Mouse (Mus musculus): Measurements from ENCODE around the gene Ms4a8a. TPM values are rescaled to one million over a fixed set of nuclear protein-coding genes. Genes with fewer than 3 reads are reported as not detected.
"Not testable (repeated sequence)": the region's sequence is repeated elsewhere in the genome, so short reads cannot be mapped to it uniquely, and the experiment has no call there.

The Ms4a8a gene
- polyA plus RNA-seq (2015; fragmentation: Nextera tagmentation; extraction: Ambion mirVana): not detected in 2 replicates

DNA sequence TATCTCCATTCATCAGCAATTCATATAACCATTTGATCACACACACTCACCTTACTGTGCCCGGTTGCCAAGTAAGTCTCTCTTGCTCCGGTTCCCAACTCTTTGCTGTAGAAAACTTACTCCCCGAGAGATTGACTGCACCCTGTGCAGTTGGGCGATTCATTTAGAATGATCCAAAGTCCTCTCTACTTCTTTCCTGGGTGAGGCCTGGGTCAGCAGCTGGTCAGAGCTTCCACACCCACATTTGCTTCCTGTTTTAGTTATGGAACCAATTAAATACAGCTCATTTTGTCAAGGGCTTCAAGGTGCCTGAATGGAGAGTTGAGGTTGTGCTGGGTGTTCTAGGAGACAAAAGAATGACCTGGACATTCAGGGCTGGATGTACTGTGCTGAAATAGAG lies at the start of gene Ms4a8a:
Gene Ms4a8a, minus strand, starts transcription at position 169 of the 400 bp plus-strand sequence.
- H3K4me3 ChIP-seq (ENCODE audit: low read depth, low read length): no peak within 1 kb of the TSS
- no peaks in the 10 kb centered on the region for H3K36me3 ChIP-seq (ENCODE audit: control insufficient read depth, insufficient read depth, low read length)
- no peaks in the 10 kb centered on the region for H3K4me1 ChIP-seq (ENCODE audit: control insufficient read depth, insufficient read depth, low read length)
- no peak within 1 kb of the TSS for H3K4me2 ChIP-seq (ENCODE audit: low read length)
- no peak for ATAC-seq
- H3K9ac ChIP-seq (ENCODE audit: low read depth, low read length): no peak within 1 kb of the TSS
- H3K27ac ChIP-seq (ENCODE audit: low read length): no peak within 1 kb of the TSS
- H3K27me3 ChIP-seq (ENCODE audit: control insufficient read depth, insufficient read depth, low read depth, low read length): no peaks in the 10 kb centered on the region
- WGBS: 83% methylated on average over 4 of the region's 4 CpGs
- H3K9me3 ChIP-seq (replicated peaks; ENCODE audit: control insufficient read depth, low read length, poor library complexity, severe bottlenecking): no peaks in the 10 kb centered on the region

DNA sequence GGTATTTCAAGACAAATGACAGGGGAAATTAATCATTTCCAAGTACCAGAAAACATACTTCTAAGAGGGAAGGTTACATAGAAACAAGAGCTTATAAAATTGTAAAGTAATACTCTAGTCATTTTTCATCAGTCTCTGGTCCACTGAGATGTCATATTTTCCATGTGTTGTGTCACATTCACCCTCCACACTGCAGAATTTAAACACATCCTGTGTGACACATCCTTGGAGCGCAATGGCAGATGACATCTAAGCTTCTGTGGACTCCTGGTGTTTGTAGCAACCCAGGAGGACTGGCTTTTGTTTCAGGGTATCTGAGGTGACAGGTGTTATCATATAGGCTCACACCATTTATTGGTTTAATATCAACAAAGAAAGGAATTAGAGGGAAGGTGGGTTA lies 48.8 kb upstream of the Ms4a8a start:
- 0 out of 2 replicates have a peak, but pooled peaks cover 3% of the 10 kb centered on the region for H3K9me3 ChIP-seq (replicated peaks; ENCODE audit: control insufficient read depth, low read length, poor library complexity, severe bottlenecking)
- 89% methylated on average over 1 of the region's 1 CpGs for WGBS
- H3K36me3 ChIP-seq (ENCODE audit: control insufficient read depth, insufficient read depth, low read length): no peaks in the 10 kb centered on the region
- no peak overlapping the region for H3K4me3 ChIP-seq (ENCODE audit: low read depth, low read length)
- ATAC-seq: no peak
- no peaks in the 10 kb centered on the region for H3K4me1 ChIP-seq (ENCODE audit: control insufficient read depth, insufficient read depth, low read length)
- H3K4me2 ChIP-seq (ENCODE audit: low read length): no peak overlapping the region
- no peak overlapping the region for H3K27ac ChIP-seq (ENCODE audit: low read length)
- no peak overlapping the region for H3K9ac ChIP-seq (ENCODE audit: low read depth, low read length)
- no peaks in the 10 kb centered on the region for H3K27me3 ChIP-seq (ENCODE audit: control insufficient read depth, insufficient read depth, low read depth, low read length)

DNA sequence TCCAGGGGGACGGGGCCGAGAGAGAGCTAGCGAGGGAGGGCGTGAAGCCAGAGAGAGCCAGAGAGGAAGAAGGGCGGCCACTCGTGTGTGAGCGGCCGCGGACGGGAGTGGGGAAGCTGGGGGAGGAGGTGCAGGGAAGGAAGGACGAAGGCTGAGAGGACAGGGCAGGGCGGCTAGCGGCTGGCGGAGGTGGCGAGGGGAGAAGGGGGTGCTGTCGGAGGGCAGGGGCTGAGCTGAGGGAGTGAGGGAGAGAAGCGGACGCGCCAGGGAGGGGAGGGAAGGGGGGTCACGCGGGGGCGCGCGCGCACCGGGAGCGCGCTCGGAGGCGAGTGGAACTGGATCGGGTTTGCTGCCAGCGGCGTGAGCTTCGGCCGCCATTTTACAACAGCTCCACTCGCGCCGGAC lies 40.1 kb upstream of the Ms4a8a start:
- Histone ChIP-seq H3K4me2 (ENCODE audit: low read length) (peak overlapping the region; percentile 51), H3K27ac (ENCODE audit: low read length) (peak overlapping the region; percentile 28; the same call in 1 of the 2 replicates), H3K4me3 (ENCODE audit: low read depth, low read length) (peak overlapping the region; percentile 42), H3K9ac (ENCODE audit: low read depth, low read length) (peak overlapping the region; percentile 59; the same call in 1 of the 2 replicates)
- H3K36me3 ChIP-seq (ENCODE audit: control insufficient read depth, insufficient read depth, low read length); H3K27me3 ChIP-seq (ENCODE audit: control insufficient read depth, insufficient read depth, low read depth, low read length); H3K9me3 ChIP-seq (replicated peaks; ENCODE audit: control insufficient read depth, low read length, poor library complexity, severe bottlenecking); H3K4me1 ChIP-seq (ENCODE audit: control insufficient read depth, insufficient read depth, low read length): not testable (repeated sequence)
- WGBS: 3% methylated on average over 9 of the region's 38 CpGs
- peak; percentile 99 for ATAC-seq

DNA sequence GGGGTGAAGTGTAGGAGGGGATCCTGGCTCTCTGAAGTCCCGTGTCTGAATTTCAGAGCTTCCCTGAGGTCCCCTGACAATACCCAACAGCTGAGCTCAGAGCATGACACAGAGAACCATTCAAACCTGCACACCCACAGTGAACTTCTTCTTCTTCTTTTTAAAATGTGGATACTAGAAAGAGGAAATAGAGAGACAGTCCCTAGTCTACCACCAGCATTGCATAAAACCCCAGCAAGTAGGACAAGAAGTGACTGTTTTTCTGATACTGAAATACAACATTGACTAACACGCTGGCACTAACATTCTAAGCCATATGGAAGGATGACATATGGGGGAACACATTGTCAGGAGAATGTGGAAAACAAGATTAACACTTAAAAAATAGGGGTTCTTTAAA lies 38.4 kb upstream of the Ms4a8a start:
- Histone ChIP-seq H3K9ac (ENCODE audit: low read depth, low read length) (no peak overlapping the region), H3K4me2 (ENCODE audit: low read length) (no peak overlapping the region), H3K9me3 (replicated peaks; ENCODE audit: control insufficient read depth, low read length, poor library complexity, severe bottlenecking) (no peaks in the 10 kb centered on the region), H3K4me3 (ENCODE audit: low read depth, low read length) (no peak overlapping the region), H3K27ac (ENCODE audit: low read length) (no peak overlapping the region), H3K4me1 (ENCODE audit: control insufficient read depth, insufficient read depth, low read length) (no peaks in the 10 kb centered on the region), H3K27me3 (ENCODE audit: control insufficient read depth, insufficient read depth, low read depth, low read length) (no peaks in the 10 kb centered on the region), H3K36me3 (ENCODE audit: control insufficient read depth, insufficient read depth, low read length) (no peaks in the 10 kb centered on the region)
- WGBS: 88% methylated on average over 2 of the region's 2 CpGs
- ATAC-seq: no peak

GRCm38 (mm10) chr19:11107746-11108145 lies 26.8 kb upstream of the Ms4a8a start:
- no peak for ATAC-seq
- H3K27ac ChIP-seq (ENCODE audit: low read length): no peak overlapping the region
- no peaks in the 10 kb centered on the region for H3K9me3 ChIP-seq (replicated peaks; ENCODE audit: control insufficient read depth, low read length, poor library complexity, severe bottlenecking)
- no peaks in the 10 kb centered on the region for H3K36me3 ChIP-seq (ENCODE audit: control insufficient read depth, insufficient read depth, low read length)
- H3K4me2 ChIP-seq (ENCODE audit: low read length): no peak overlapping the region
- no peaks in the 10 kb centered on the region for H3K4me1 ChIP-seq (ENCODE audit: control insufficient read depth, insufficient read depth, low read length)
- H3K27me3 ChIP-seq (ENCODE audit: control insufficient read depth, insufficient read depth, low read depth, low read length): no peaks in the 10 kb centered on the region; the same call in 1 of the 2 replicates
- no peak overlapping the region for H3K4me3 ChIP-seq (ENCODE audit: low read depth, low read length)
- 88% methylated on average over 3 of the region's 3 CpGs for WGBS
- no peak overlapping the region for H3K9ac ChIP-seq (ENCODE audit: low read depth, low read length)

DNA sequence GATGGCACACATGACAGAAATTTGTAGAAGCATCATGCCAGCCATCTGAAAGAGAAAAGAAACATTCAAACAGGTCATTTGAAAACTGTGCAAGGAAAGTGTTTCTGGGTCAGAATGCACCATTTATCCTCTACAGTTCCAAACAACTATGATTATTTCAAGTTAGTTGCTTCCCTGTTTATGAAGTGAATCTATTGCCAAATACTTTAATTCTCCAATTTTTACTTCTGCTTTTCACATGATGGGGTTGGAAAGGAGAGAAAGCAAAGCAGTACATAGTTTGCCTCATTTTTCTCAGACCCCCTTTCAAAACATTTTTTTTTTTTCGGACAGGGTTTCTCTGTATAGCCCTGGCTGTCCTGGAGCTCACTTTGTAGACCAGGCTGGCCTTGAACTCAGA lies 21.0 kb upstream of the Ms4a8a start:
- H3K27me3 ChIP-seq (ENCODE audit: control insufficient read depth, insufficient read depth, low read depth, low read length): no peaks in the 10 kb centered on the region
- WGBS: 88% methylated on average over 1 of the region's 1 CpGs
- H3K9ac ChIP-seq (ENCODE audit: low read depth, low read length): no peak overlapping the region
- no peak overlapping the region for H3K27ac ChIP-seq (ENCODE audit: low read length)
- H3K4me3 ChIP-seq (ENCODE audit: low read depth, low read length): no peak overlapping the region
- no peaks in the 10 kb centered on the region for H3K9me3 ChIP-seq (replicated peaks; ENCODE audit: control insufficient read depth, low read length, poor library complexity, severe bottlenecking)
- no peak for ATAC-seq
- H3K36me3 ChIP-seq (ENCODE audit: control insufficient read depth, insufficient read depth, low read length): no peaks in the 10 kb centered on the region
- H3K4me1 ChIP-seq (ENCODE audit: control insufficient read depth, insufficient read depth, low read length): no peaks in the 10 kb centered on the region
- H3K4me2 ChIP-seq (ENCODE audit: low read length): no peak overlapping the region

DNA sequence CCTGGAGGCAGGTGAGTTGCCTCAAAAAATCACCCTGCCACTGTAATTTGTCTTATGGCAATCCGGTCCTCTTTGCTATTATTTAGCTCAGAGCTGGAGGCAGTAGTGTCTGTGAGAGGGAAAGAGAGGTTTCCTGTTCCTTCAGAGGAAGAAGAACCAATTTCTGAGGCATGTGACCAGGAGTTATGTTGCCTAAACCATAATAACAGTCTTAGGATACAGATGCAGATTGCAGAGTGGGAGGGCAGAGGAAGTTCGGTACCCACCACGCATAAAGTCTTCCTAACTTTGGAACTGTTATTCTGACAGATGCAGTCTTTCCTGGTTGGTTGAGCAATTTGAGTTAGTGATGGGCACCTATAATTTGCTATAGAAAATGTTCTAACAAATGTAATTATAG lies 17.5 kb upstream of the Ms4a8a start:
- no peaks in the 10 kb centered on the region for H3K9me3 ChIP-seq (replicated peaks; ENCODE audit: control insufficient read depth, low read length, poor library complexity, severe bottlenecking)
- no peak overlapping the region for H3K4me2 ChIP-seq (ENCODE audit: low read length)
- H3K27ac ChIP-seq (ENCODE audit: low read length): no peak overlapping the region
- H3K4me1 ChIP-seq (ENCODE audit: control insufficient read depth, insufficient read depth, low read length): no peaks in the 10 kb centered on the region
- no peak overlapping the region for H3K4me3 ChIP-seq (ENCODE audit: low read depth, low read length)
- no peaks in the 10 kb centered on the region for H3K36me3 ChIP-seq (ENCODE audit: control insufficient read depth, insufficient read depth, low read length)
- H3K9ac ChIP-seq (ENCODE audit: low read depth, low read length): no peak overlapping the region
- H3K27me3 ChIP-seq (ENCODE audit: control insufficient read depth, insufficient read depth, low read depth, low read length): peaks cover 3% of the 10 kb centered on the region; the same call in 1 of the 2 replicates
- ATAC-seq: no peak
- 88% methylated on average over 3 of the region's 3 CpGs for WGBS

- not testable (repeated sequence) for H3K27me3 ChIP-seq (ENCODE audit: control insufficient read depth, insufficient read depth, low read depth, low read length); H3K27ac ChIP-seq (ENCODE audit: low read length); H3K9me3 ChIP-seq (replicated peaks; ENCODE audit: control insufficient read depth, low read length, poor library complexity, severe bottlenecking); H3K36me3 ChIP-seq (ENCODE audit: control insufficient read depth, insufficient read depth, low read length); H3K4me1 ChIP-seq (ENCODE audit: control insufficient read depth, insufficient read depth, low read length)
- H3K4me3 ChIP-seq (ENCODE audit: low read depth, low read length): peak overlapping the region; percentile 43
- peak overlapping the region; percentile 60 for H3K9ac ChIP-seq (ENCODE audit: low read depth, low read length)
- peak overlapping the region; percentile 77 for H3K4me2 ChIP-seq (ENCODE audit: low read length)
- ATAC-seq: peak; percentile 48; the same call in 1 of the 2 replicates
- 2% methylated on average over 50 of the region's 50 CpGs for WGBS
Measured at GRCm38 (mm10) chr19:11092131-11092530, 11.2 kb upstream of the Ms4a8a start.

- Histone ChIP-seq H3K36me3 (ENCODE audit: control insufficient read depth, insufficient read depth, low read length) (no peaks in the 10 kb centered on the region), H3K4me2 (ENCODE audit: low read length) (no peak overlapping the region), H3K4me3 (ENCODE audit: low read depth, low read length) (no peak overlapping the region), H3K27me3 (ENCODE audit: control insufficient read depth, insufficient read depth, low read depth, low read length) (no peaks in the 10 kb centered on the region), H3K27ac (ENCODE audit: low read length) (no peak overlapping the region), H3K9ac (ENCODE audit: low read depth, low read length) (no peak overlapping the region), H3K9me3 (replicated peaks; ENCODE audit: control insufficient read depth, low read length, poor library complexity, severe bottlenecking) (no peaks in the 10 kb centered on the region), H3K4me1 (ENCODE audit: control insufficient read depth, insufficient read depth, low read length) (no peaks in the 10 kb centered on the region)
- no peak for ATAC-seq
- 91% methylated on average over 3 of the region's 3 CpGs for WGBS
Measured at GRCm38 (mm10) chr19:11070364-11070763, 10.5 kb downstream of the Ms4a8a start.
